Mouse (Mus musculus) layer of hippocampus, adult 18-20 months (tissue): ENCODE data around the gene Ptprz1. TPM values are rescaled to one million over a fixed set of nuclear protein-coding genes. Genes with fewer than 3 reads are reported as not detected.
"Not testable (repeated sequence)": the region's sequence is repeated elsewhere in the genome, so short reads cannot be mapped to it uniquely, and the experiment has no call there.

ENCODE experiments used
- DNase-seq, 2 experiments: peaks; one replicate each; pipeline ENCODE4 v3.0.0; 2022; ENCODE audit warnings: low spot score in 2 of 2
- total RNA-seq, 2 experiments: library from RNA; stranded (reverse); gene quantifications; 2 replicates each; pipeline ENCODE4 v1.2.3; 2021

Gene Ptprz1
- total RNA-seq, 2 experiments from 2014 or later: 122 to 126 TPM

GRCm38 (mm10) chr6:22984520-22985154 is 109.3 kb downstream of the Ptprz1 start:
- DNase-seq: no peak

DNA sequence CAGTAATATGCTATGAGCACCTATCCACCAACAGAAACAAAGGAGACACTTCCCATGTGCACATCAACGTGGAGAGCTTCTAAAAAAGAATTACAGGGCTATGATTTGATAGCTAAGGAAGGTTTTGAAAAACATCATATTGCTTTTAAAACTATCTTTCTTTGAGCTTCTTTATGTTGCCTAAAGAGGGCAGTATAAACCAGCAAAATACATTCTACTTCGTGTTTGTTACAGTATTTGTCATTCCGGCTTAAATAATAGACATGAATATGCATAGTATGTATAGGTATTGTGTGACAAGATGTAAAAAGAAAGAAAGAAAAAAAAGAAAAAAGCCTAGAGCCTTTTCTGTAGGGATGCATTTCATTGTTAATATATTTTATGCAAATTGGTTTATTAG is 127.8 kb downstream of the Ptprz1 start:
- no peak for DNase-seq

- DNase-seq: no peak
Measured at GRCm38 (mm10) chr6:23014988-23015613, 139.8 kb downstream of the Ptprz1 start.

GRCm38 (mm10) chr6:23028251-23028650 is 152.9 kb downstream of the Ptprz1 start:
- DNase-seq: no peak

DNA sequence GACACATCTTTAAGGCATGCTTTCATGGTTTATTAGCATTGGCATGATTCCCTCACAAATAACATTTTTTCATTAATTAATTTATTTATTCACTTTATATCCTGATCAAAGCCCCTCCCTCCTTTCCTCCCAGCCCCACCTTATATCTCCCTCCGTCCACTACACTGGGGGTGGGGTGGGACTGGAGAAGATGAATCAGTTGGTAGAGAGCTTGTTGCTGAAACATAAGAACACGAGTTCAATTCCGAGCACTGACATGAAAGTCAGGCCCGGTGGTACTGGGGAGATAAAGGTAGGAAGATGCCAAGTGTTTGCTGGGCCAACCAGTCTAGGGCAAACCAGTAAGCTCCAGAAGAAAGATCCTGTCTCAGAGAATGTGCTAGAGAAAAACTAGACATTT is 173.5 kb downstream of the Ptprz1 start:
- DNase-seq: no peak

DNA sequence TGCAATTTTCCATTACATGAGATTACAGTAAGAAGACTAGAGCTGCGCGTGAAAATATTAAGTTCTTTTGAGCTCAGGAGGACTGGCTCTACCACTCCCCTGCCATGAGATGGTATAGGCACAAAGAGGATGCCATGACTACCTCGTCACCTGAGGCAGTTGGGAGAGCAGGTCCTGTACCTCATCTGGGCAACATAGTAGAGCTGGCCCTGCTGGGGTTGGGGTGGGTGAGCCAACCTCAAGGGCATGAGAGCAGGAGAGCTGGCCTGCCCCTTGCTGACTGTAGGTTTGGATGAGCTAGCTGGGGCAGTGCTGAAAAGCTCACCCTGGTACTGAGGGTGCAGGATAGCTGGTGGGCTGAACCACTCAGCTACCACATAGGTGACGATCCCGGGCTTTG is 180.4 kb downstream of the Ptprz1 start:
- DNase-seq: no peak

- DNase-seq: no peak
Measured at GRCm38 (mm10) chr6:23076060-23076459, 200.8 kb downstream of the Ptprz1 start.

DNA sequence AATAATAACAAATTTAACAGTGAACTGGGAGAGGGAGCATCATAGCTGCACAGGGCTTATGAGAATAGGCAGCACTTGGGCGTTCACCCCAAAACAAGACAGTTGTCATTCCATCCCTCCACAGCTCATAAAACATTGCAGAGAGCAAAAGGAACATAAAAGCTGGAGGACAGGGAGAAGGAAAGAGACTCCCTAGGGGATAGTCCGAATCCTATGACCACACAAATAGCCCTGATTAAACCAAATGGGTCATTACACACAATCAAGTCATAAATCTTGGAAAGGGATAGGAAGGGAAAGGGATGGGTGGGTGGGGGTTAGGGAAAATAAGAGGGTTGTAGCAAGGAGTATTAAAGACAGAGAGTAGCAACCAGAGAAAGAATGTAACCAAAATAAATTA is 203.0 kb downstream of the Ptprz1 start:
- no peak for DNase-seq

DNA sequence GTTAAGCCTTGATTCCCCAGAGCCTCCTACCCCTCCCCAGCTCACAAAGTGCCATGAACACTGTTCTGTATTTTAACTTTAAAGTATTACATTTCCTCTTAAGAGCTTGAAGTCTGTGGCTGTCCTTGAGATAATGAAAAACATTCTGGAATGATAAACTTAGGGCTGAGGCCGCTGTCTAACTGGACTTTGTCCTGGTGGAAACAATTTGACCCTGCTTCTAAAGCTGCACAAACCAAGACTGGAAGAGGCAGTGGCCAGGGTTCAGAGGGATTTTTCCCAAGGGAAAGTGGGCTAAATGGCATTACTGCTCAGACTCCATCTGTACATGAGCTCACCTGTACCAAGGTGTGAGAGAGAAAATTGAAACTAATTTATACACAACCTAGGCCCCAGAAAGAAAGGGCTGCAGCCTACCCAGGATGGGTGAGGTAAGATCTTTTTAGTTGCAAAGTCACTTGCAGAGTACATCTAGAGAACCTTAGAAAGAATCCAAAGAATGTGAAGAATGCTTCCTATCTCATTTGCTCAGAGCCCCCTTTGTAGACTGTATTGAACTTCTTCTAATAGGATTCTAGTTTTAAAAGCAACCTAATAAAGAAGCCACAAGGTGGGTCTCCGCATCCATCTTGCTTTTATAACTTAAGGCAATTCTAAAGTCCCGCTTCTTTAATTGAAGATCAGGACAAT is 204.8 kb downstream of the Ptprz1 start:
- no peak for DNase-seq

DNA sequence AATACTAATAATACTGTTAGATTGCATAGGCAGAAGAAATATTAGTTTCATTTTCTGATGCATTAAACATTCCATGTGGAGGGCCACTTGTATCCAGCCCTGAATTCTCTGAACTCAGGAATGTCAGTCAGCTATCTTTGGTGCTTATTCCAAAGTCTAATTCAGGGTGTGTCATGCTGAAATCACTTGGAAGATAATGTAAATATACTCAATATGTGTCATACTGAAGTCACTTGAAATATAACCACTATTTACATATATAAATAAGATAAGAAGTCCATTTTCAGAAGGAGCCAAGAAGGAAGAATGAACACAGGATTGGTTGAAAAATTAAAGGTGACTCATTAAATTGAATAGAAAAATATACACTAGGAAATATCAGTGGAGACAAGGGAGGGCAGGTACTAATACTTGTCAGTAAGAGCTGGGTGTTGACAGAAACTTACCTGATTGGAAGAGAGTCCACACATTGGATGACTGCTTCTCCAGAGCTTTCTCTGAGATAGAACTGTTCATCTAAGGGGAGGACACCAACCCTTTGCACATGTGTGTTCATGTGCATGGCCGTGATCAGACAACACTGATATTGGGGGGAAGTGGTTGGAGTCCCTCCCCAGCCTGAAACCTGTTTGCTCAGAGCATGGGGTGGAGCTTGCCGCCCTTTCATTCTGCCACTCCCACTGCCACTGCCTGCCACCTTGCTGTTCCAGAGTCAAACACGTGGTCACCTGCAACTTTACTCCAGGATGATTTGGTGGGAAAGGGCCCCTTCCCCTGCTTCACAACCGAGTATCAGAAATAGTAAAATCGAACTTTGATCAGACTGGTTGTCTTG is 209.5 kb downstream of the Ptprz1 start:
- DNase-seq: no peak

DNA sequence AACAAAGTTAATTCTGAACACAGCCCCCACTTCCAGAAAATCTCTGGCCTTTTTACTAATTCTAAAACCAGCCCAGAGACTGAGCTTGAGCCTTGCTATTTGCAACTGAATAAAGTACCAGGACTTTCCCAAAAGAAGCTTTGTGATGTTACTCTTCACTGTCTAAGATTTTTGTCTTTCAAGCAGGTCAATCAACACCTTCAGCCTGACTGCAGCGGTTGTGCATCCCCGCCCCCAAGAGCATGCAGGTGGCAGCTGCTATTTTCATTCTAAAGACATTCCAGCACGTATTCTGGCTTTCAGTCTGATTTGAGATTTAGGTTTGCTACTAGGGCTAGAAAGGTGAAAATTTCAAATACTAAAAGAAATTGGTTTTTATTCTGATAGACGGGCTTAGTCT is 214.0 kb downstream of the Ptprz1 start:
- not testable (repeated sequence) for DNase-seq

DNA sequence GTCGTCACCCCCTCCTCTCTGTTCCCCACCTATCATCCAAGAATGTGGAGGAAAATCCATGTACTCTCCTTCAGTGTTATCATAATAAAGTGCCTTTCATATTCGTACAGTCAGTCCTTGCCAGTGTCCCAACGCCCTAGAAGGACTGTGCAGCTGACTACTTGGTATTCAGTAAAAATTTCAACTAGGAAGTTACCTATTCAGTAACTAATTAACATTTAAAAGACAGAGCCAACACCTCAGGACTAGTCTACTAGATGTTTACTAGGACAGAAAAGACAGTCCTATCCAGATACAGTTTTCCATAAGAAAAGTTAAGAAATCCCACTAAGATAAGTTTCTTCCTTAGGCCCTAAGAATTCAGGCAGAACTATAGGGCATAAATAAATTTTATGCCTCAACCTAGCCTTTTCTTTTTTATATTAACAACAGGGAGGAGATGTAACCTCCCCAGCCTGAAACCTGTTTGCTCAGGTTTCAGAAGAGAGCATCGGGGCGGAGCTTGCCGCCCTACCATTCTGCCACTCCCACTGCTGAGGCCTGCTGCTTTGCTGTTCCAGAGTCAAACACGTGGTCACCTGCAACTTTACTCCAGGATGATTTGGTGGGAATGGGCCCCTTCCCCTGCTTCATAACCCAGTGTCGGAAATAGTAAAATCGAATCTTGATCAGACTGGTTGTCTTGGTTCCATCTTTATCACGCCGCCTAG is 215.2 kb downstream of the Ptprz1 start:
- not testable (repeated sequence) for DNase-seq
